Mouse (Mus musculus): ENCODE measurements around the gene Fkbp1a.

The Fkbp1a gene

GRCm38 (mm10) chr2:151542323-151543062 is at the start of gene Fkbp1a:
Fkbp1a (plus strand) TSS chr2:151542483.
- DNase-seq: peak; percentile 93 to 94

- peak; percentile 91 to 94 for DNase-seq
These were observed 48.1 kb upstream of the Fkbp1a start, which contains the start of gene Nsfl1c for GRCm38 (mm10) chr2:151494035-151494803. Nsfl1c (plus strand) TSS chr2:151494182.

- DNase-seq: no peak
These were observed 43.9 kb upstream of the Fkbp1a start for GRCm38 (mm10) chr2:151498358-151498757.

- DNase-seq: no peak
These were observed 41.8 kb upstream of the Fkbp1a start for GRCm38 (mm10) chr2:151500442-151501007.

GRCm38 (mm10) chr2:151504226-151504625 is 38.1 kb upstream of the Fkbp1a start:
- no peak for DNase-seq

- no peak for DNase-seq
These were observed 30.1 kb upstream of the Fkbp1a start for GRCm38 (mm10) chr2:151512199-151512598.

- DNase-seq: no peak
These were observed 28.6 kb upstream of the Fkbp1a start for GRCm38 (mm10) chr2:151513525-151514285.

- DNase-seq: no peak
These were observed 23.3 kb upstream of the Fkbp1a start for GRCm38 (mm10) chr2:151519000-151519399.

GRCm38 (mm10) chr2:151524324-151525041 is 17.8 kb upstream of the Fkbp1a start:
- DNase-seq: no peak

- DNase-seq: no peak
These were observed 16.8 kb upstream of the Fkbp1a start for GRCm38 (mm10) chr2:151525520-151525919.

- DNase-seq: peak; percentile 68 to 84
These were observed 14.2 kb upstream of the Fkbp1a start for GRCm38 (mm10) chr2:151528066-151528465.

- peak in 1 of 2 experiments; percentile 40 for DNase-seq
These were observed 13.1 kb upstream of the Fkbp1a start for GRCm38 (mm10) chr2:151529169-151529568.

GRCm38 (mm10) chr2:151530378-151531230 is 11.7 kb upstream of the Fkbp1a start:
- peak; percentile 52 to 68 for DNase-seq

- DNase-seq: peak in 1 of 2 experiments; percentile 24
These were observed 8.7 kb upstream of the Fkbp1a start for GRCm38 (mm10) chr2:151533632-151534031.

- peak; percentile 33 to 41 for DNase-seq
These were observed 6.2 kb upstream of the Fkbp1a start for GRCm38 (mm10) chr2:151535961-151536617.

GRCm38 (mm10) chr2:151536618-151536974 is 5.7 kb upstream of the Fkbp1a start:
- peak in 1 of 2 experiments; percentile 12 for DNase-seq

- no peak for DNase-seq
These were observed 3.6 kb upstream of the Fkbp1a start for GRCm38 (mm10) chr2:151538646-151539045.

GRCm38 (mm10) chr2:151543063-151543895 is 996 bp downstream of the Fkbp1a start:
- peak; percentile 53 to 62 for DNase-seq

- peak; percentile 39 to 65 for DNase-seq
These were observed 2.4 kb downstream of the Fkbp1a start for GRCm38 (mm10) chr2:151544673-151545072.

GRCm38 (mm10) chr2:151546571-151546970 is 4.3 kb downstream of the Fkbp1a start:
- DNase-seq: no peak
